Comparison of ENCODE assay signal across 13 mouse cellular contexts in the genomic region with DNA sequence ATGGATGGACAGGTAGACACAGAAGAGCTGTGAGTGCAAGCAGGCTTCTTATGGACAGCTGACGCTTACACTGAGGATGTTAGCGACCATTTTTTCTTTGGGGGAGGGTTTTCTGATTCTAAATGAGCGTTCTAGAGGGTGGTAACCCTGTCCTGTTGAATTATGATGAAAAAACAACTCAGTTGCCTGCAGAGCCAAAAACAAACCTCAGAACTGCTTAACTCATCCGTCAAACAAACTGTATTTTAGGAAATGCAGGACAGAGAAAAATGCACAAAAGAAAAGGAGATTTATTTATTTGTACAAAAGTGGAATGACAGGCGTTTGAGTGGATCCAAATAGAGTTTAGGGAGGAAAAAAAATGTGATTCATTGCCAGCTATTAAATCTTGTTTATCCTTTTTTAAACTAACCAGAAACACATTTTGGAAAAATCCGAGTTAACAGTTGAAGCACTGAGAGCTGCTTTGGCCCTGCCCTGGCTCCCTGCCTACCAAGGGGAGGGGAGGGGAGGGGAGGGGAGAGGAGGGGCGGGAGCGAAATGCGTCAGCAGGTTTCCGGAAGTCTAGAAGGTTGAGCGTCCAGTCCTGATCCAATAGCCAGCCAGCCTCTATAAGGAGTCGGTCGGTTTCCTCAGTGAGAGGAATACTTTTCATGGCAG. TPM values are rescaled to one million over a fixed set of nuclear protein-coding genes. Genes with fewer than 3 reads are reported as not detected.
DNase-seq lines count a peak whose midpoint lies in the region; ATAC-seq and TF ChIP-seq lines count a peak whose summit lies in the region.
"Had no signal": no experiment of that assay in that cellular context is flagged by ENCODE, and none has a peak within 500 bp of the region (broad histone marks: within the 10 kb centered on the region; RNA-seq: fewer than 3 reads in every experiment).

No protein-coding gene starts in this region.

- H3K27ac ChIP-seq in heart, adult 2 months = no peak overlapping the region
- no peak overlapping the region for H3K27ac ChIP-seq in forebrain, embryonic 12.5 days
- H3K27ac ChIP-seq: hindbrain, embryonic 12.5 days; neural tube, embryonic 13.5 days had no signal

- H3K9ac ChIP-seq in heart, adult 2 months (ENCODE audit: low read depth, low read length) = no peak overlapping the region
- no peak overlapping the region for H3K9ac ChIP-seq in forebrain, embryonic 12.5 days
- H3K9ac ChIP-seq: hindbrain, embryonic 12.5 days; liver, postnatal 0 days; neural tube, embryonic 13.5 days had no signal

- WGBS in heart, adult 2 months = 37% methylated on average over 13 of the region's 13 CpGs
- 56% methylated on average over 13 of the region's 13 CpGs for WGBS in forebrain, embryonic 12.5 days

- TF ChIP-seq POLR2A in heart, adult 2 months (IDR thresholded peaks at IDR 0.05; ENCODE audit: insufficient read depth, low read depth, low read length) = no peak

- no peak for TF ChIP-seq EP300 in heart, adult 2 months (IDR thresholded peaks at IDR 0.05; ENCODE audit: insufficient read depth, low read depth, low read length)

- H3K4me1 ChIP-seq in heart, adult 2 months (ENCODE audit: control insufficient read depth, insufficient read depth, low read length) = no peaks in the 10 kb centered on the region
- no peaks in the 10 kb centered on the region for H3K4me1 ChIP-seq in forebrain, embryonic 12.5 days
- H3K4me1 ChIP-seq: hindbrain, embryonic 12.5 days had no signal

- TF ChIP-seq CTCF in heart, adult 2 months (IDR thresholded peaks at IDR 0.05) = no peak

- no peak overlapping the region for H3K4me3 ChIP-seq in heart, adult 2 months
- H3K4me3 ChIP-seq in forebrain, embryonic 12.5 days (replicated peaks) = no peak overlapping the region
- H3K4me3 ChIP-seq: hindbrain, embryonic 12.5 days; neural tube, embryonic 13.5 days had no signal

- DNase-seq in heart, adult 11 months = peak; percentile 27
- DNase-seq in heart, adult 2 months = no peak
- peak; percentile 13 for DNase-seq in ovary, postnatal 36 days (ENCODE audit: low spot score)
- DNase-seq in ovary, postnatal 10 days (ENCODE audit: low spot score) = no peak
- peak; percentile 9 to 16 for DNase-seq in kidney, postnatal 36 days
- peak; percentile 14 for DNase-seq in yolk sac, embryonic 10.5 days (ENCODE audit: low spot score)
- DNase-seq: liver, postnatal 0 days had no signal

- no peaks in the 10 kb centered on the region for H3K79me2 ChIP-seq in heart, adult 2 months (replicated peaks; ENCODE audit: control insufficient read depth, insufficient read depth, low read length)

- ATAC-seq in forebrain, embryonic 12.5 days (ENCODE audit: low FRiP score) = no peak
- ATAC-seq in megakaryocyte-erythroid progenitor cell, adult 5-6 weeks (replicated peaks; ENCODE audit: low FRiP score, low TSS enrichment, poor library complexity, severe bottlenecking) = no peak
- ATAC-seq: liver, postnatal 0 days had no signal

- no peak overlapping the region for H3K4me2 ChIP-seq in forebrain, embryonic 12.5 days
- H3K4me2 ChIP-seq: hindbrain, embryonic 12.5 days; neural tube, embryonic 13.5 days had no signal

- H3K36me3 ChIP-seq in heart, adult 2 months (ENCODE audit: control insufficient read depth, insufficient read depth, low read length) = no peaks in the 10 kb centered on the region
- no peaks in the 10 kb centered on the region for H3K36me3 ChIP-seq in forebrain, embryonic 12.5 days (replicated peaks)
- H3K36me3 ChIP-seq: hindbrain, embryonic 12.5 days; neural tube, embryonic 13.5 days had no signal

- intact Hi-C loops in heart, adult 2 months (cut with DNase I) = no loop called here

- H3K27me3 ChIP-seq in heart, adult 2 months (ENCODE audit: control insufficient read depth, insufficient read depth, low read length) = no peaks in the 10 kb centered on the region
- H3K27me3 ChIP-seq in forebrain, embryonic 12.5 days = no peaks in the 10 kb centered on the region
- H3K27me3 ChIP-seq: CH12.LX; hindbrain, embryonic 12.5 days; neural tube, embryonic 13.5 days had no signal

- no peaks in the 10 kb centered on the region for H3K9me3 ChIP-seq in forebrain, embryonic 12.5 days
- H3K9me3 ChIP-seq: neural tube, embryonic 13.5 days had no signal

RNA-seq across cellular contexts. Expression of gene Gm10320, which starts 51.4 kb away (rescaled TPM):
- total RNA-seq in heart, adult 2 months (2021) = not detected
- polyA plus RNA-seq in heart, adult 2 months (2012; rRNA removed) = 0.27 TPM in 1 of 2 replicates, not detected in the other
- 0.93 and 1.4 TPM in 2 replicates for polyA plus RNA-seq in forebrain, embryonic 12.5 days (2016; fragmentation: Nextera tagmentation; extraction: Ambion mirVana)
- total RNA-seq in megakaryocyte-erythroid progenitor cell, adult 5-6 weeks (2014; fragmentation: Nextera tagmentation) = 0.66 TPM in 1 of 2 replicates, not detected in the other
- 1.2 TPM in 1 of 2 replicates, not detected in the other for total RNA-seq in megakaryocyte-erythroid progenitor cell, adult 5-6 weeks (2017)
- polyA plus RNA-seq: hindbrain, embryonic 12.5 days; testis, adult 2 months had no signal

Comparison
In these comparisons a context has a peak if more than half of its experiments do, and no peak if none do; other contexts are left out.
1. DNase-seq: peak in heart, adult 11 months (single experiment), ovary, postnatal 36 days (single experiment), kidney, postnatal 36 days (2 of 2) and yolk sac, embryonic 10.5 days (single experiment); none in heart, adult 2 months (0 of 2) and ovary, postnatal 10 days (single experiment).